Mouse (Mus musculus) liver, embryonic 14.5 days (tissue): ENCODE results near the gene Rpl10a.

Source experiments
- CTCF ChIP-seq: IDR thresholded peaks from 2 replicates; pipeline ENCODE4 v1.5.1; 2016; ENCODE audit warnings: antibody characterized with exemption, low read depth, control low read depth
- EP300 ChIP-seq: IDR thresholded peaks from 2 replicates; pipeline ENCODE4 v1.6.1; 2016; ENCODE audit warnings: antibody characterized with exemption, low read depth

DNA sequence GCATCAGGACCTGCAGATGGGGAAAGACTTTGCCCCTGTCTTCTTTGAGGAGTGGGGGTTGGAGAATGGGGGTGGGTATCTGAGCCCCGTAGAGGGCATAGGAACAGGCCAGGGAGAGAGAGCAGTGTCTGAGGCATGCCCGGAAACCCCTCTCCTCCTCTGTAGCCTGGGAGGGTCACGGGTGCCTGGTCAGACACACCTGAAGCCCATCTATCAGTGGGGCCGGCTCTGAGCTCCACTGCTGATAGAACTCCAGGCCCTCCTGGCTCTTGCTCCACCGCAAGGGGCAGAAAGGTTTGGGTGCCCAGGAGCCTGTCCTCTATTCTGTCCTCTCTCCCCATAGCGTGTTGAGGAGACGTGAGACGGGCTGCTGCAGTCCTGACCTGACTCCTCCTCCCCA, 2.5 kb upstream of the Rpl10a start:
- TF ChIP-seq EP300 (no peak), CTCF (no peak)
